Mouse (Mus musculus) lung, postnatal 0 days (tissue): ENCODE measurements around the gene Syn3.

ENCODE experiments used
- CTCF ChIP-seq: IDR thresholded peaks from 2 replicates; pipeline ENCODE4 v1.5.1; 2016; ENCODE audit warnings: antibody characterized with exemption, mild to moderate bottlenecking
- EP300 ChIP-seq: IDR thresholded peaks from 2 replicates; pipeline ENCODE4 v1.6.1; 2016; ENCODE audit warnings: antibody characterized with exemption, mild to moderate bottlenecking, control low read depth

DNA sequence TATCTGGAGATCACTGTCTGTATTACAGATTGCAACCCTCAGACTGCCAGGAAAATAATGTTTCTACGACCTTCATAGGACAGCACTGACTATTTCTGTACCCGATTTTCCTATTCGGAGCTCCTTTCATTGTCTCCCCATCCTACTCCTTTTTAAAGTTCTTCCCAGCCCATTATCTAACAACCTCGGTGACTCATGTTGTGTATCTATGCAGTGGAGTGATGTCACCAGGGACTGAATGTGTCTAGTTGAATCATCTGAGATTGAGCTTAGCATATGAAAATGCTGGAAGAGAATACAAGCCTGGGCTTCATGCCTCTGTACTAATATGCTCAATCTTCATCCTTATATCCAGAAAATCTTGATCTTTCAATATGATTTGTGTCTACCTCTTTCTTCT is 15.1 kb upstream of the Syn3 start:
- TF ChIP-seq CTCF (no peak), EP300 (no peak)
